Mouse (Mus musculus) hindbrain, embryonic 10.5 days (tissue): ENCODE data around the gene Apeh. TPM values are rescaled to one million over a fixed set of nuclear protein-coding genes. Genes with fewer than 3 reads are reported as not detected.

Experiments
- DNase-seq: peaks from one replicate; pipeline ENCODE4 v3.0.0-alpha.2; 2017; ENCODE audit warnings: low spot score
- H3K27ac ChIP-seq: fragments of 300-500 bp; sonication (generic); 2 replicates; pipeline ENCODE4 v1.5.1; 2016; ENCODE audit warnings: mild to moderate bottlenecking, moderate library complexity
- H3K27me3 ChIP-seq: fragments of 300-500 bp; sonication (generic); 2 replicates; pipeline ENCODE4 v1.6.1; 2016; ENCODE audit warnings: mild to moderate bottlenecking; ENCODE audit not compliant: poor library complexity, insufficient read depth, severe bottlenecking
- H3K36me3 ChIP-seq: fragments of 300-500 bp; sonication (generic); 2 replicates; pipeline ENCODE4 v1.6.1; 2016; ENCODE audit warnings: mild to moderate bottlenecking, moderate library complexity
- H3K4me1 ChIP-seq: fragments of 300-500 bp; sonication (generic); replicated peaks from 2 replicates; pipeline ENCODE4 v1.6.1; 2016; ENCODE audit warnings: mild to moderate bottlenecking
- H3K4me3 ChIP-seq: fragments of 300-500 bp; sonication (generic); 2 replicates; pipeline ENCODE4 v1.5.1; 2016; ENCODE audit warnings: mild to moderate bottlenecking, moderate library complexity
- H3K9me3 ChIP-seq: fragments of 300-500 bp; sonication (generic); 2 replicates; pipeline ENCODE4 v1.6.1; 2016; ENCODE audit warnings: mild to moderate bottlenecking, moderate library complexity
- WGBS: fragments of 180-500 bp; shearing (Covaris S2); methylation state at CpG from one replicate; pipeline ENCODE4 v1.1.7; 2016; 5-methylcytosine and 5-hydroxymethylcytosine counted together
- polyA plus RNA-seq: library from polyadenylated mRNA; unstranded; fragments of >200 nt; fragmentation: Nextera tagmentation; extraction: Ambion mirVana; gene quantifications from 2 replicates; pipeline ENCODE4 v1.2.1, GENCODE M21; 2016

The Apeh gene
- polyA plus RNA-seq, 1 experiment from 2014 or later = 83.8 TPM

- WGBS = 80% methylated on average over 10 of the region's 10 CpGs
Observed at GRCm38 (mm10) chr9:108093586-108093985, 820 bp downstream of the Apeh start.

GRCm38 (mm10) chr9:108090611-108091120 is 3.7 kb downstream of the Apeh start:
- Histone ChIP-seq H3K9me3 (no peaks in the 10 kb centered on the region), H3K4me3 (no peak overlapping the region), H3K27ac (no peak overlapping the region), H3K36me3 (peaks cover 74% of the 10 kb centered on the region), H3K27me3 (no peaks in the 10 kb centered on the region), H3K4me1 (peaks cover 29% of the 10 kb centered on the region)
- no peak for DNase-seq
- WGBS = 97% methylated on average over 7 of the region's 7 CpGs

More at GRCm38 (mm10) chr9:108093586-108093985, 820 bp downstream of the Apeh start:
- H3K9me3 ChIP-seq = no peaks in the 10 kb centered on the region
- no peak for DNase-seq
- H3K27ac ChIP-seq = peak overlapping the region; percentile 93
- no peaks in the 10 kb centered on the region for H3K27me3 ChIP-seq
- H3K4me1 ChIP-seq = peaks cover 38% of the 10 kb centered on the region
- peaks cover 45% of the 10 kb centered on the region for H3K36me3 ChIP-seq
- peak overlapping the region; percentile 94 for H3K4me3 ChIP-seq

- Histone ChIP-seq H3K27me3 (peaks cover 46% of the 10 kb centered on the region), H3K4me1 (peaks cover 24% of the 10 kb centered on the region), H3K27ac (no peak overlapping the region), H3K36me3 (peaks cover 68% of the 10 kb centered on the region), H3K4me3 (no peak overlapping the region), H3K9me3 (no peaks in the 10 kb centered on the region)
- no peak for DNase-seq
- WGBS = 94% methylated on average over 4 of the region's 4 CpGs
Observed at GRCm38 (mm10) chr9:108085261-108085660, 9.1 kb downstream of the Apeh start.

GRCm38 (mm10) chr9:108083561-108083960 is 10.8 kb downstream of the Apeh start:
- peaks cover 51% of the 10 kb centered on the region for H3K36me3 ChIP-seq
- no peak overlapping the region for H3K27ac ChIP-seq
- no peak overlapping the region for H3K4me3 ChIP-seq
- H3K4me1 ChIP-seq = peaks cover 33% of the 10 kb centered on the region
- 86% methylated on average over 6 of the region's 6 CpGs for WGBS
- H3K9me3 ChIP-seq = no peaks in the 10 kb centered on the region
- DNase-seq = no peak
- peaks cover 51% of the 10 kb centered on the region for H3K27me3 ChIP-seq

- Histone ChIP-seq H3K4me3 (peak within 1 kb of the TSS; percentile 14; the same call in 1 of the 2 replicates), H3K9me3 (no peaks in the 10 kb centered on the region), H3K27me3 (peaks cover 51% of the 10 kb centered on the region), H3K36me3 (peaks cover 46% of the 10 kb centered on the region), H3K4me1 (peaks cover 39% of the 10 kb centered on the region), H3K27ac (no peak within 1 kb of the TSS)
- WGBS = 33% methylated on average over 12 of the region's 12 CpGs
- DNase-seq = no peak
Observed at GRCm38 (mm10) chr9:108082988-108083431, 11.4 kb downstream of the Apeh start, which contains the start of gene Rnf123. Rnf123 (minus strand) TSS chr9:108083346.

GRCm38 (mm10) chr9:108082549-108082948 is 11.9 kb downstream of the Apeh start:
- H3K36me3 ChIP-seq = peaks cover 41% of the 10 kb centered on the region
- no peaks in the 10 kb centered on the region for H3K9me3 ChIP-seq
- no peak overlapping the region for H3K27ac ChIP-seq
- peak overlapping the region; percentile 14; the same call in 1 of the 2 replicates for H3K4me3 ChIP-seq
- H3K4me1 ChIP-seq = peaks cover 43% of the 10 kb centered on the region
- peaks cover 51% of the 10 kb centered on the region for H3K27me3 ChIP-seq
- 8% methylated on average over 19 of the region's 19 CpGs for WGBS
- no peak for DNase-seq

- no peak for DNase-seq
- H3K27me3 ChIP-seq = peaks cover 51% of the 10 kb centered on the region
- peaks cover 50% of the 10 kb centered on the region for H3K4me1 ChIP-seq
- 72% methylated on average over 5 of the region's 5 CpGs for WGBS
- peak within 1 kb of the TSS; percentile 92 for H3K27ac ChIP-seq
- H3K9me3 ChIP-seq = no peaks in the 10 kb centered on the region
- H3K36me3 ChIP-seq = peaks cover 17% of the 10 kb centered on the region
- peak within 1 kb of the TSS; percentile 87 for H3K4me3 ChIP-seq
Observed at GRCm38 (mm10) chr9:108080168-108080567, 14.2 kb downstream of the Apeh start, which contains the start of gene Mst1. Mst1 (plus strand) TSS chr9:108080436.

GRCm38 (mm10) chr9:108073141-108073930 is 21.1 kb downstream of the Apeh start:
- peaks cover 19% of the 10 kb centered on the region for H3K4me1 ChIP-seq
- no peak overlapping the region for H3K4me3 ChIP-seq
- H3K27ac ChIP-seq = no peak overlapping the region; the same call in 1 of the 2 replicates
- H3K9me3 ChIP-seq = no peaks in the 10 kb centered on the region
- 67% methylated on average over 7 of the region's 7 CpGs for WGBS
- peaks cover 35% of the 10 kb centered on the region for H3K36me3 ChIP-seq
- H3K27me3 ChIP-seq = no peaks in the 10 kb centered on the region
- no peak for DNase-seq

GRCm38 (mm10) chr9:108072481-108072924 is 21.9 kb downstream of the Apeh start:
- no peaks in the 10 kb centered on the region for H3K27me3 ChIP-seq
- H3K4me1 ChIP-seq = peaks cover 11% of the 10 kb centered on the region
- 76% methylated on average over 9 of the region's 9 CpGs for WGBS
- H3K4me3 ChIP-seq = no peak overlapping the region
- H3K27ac ChIP-seq = no peak overlapping the region; the same call in 1 of the 2 replicates
- H3K9me3 ChIP-seq = no peaks in the 10 kb centered on the region
- peaks cover 35% of the 10 kb centered on the region for H3K36me3 ChIP-seq
- no peak for DNase-seq

GRCm38 (mm10) chr9:108071801-108072200 is 22.6 kb downstream of the Apeh start:
- H3K9me3 ChIP-seq = no peaks in the 10 kb centered on the region
- H3K4me1 ChIP-seq = 0 out of 2 replicates have a peak, but pooled peaks cover 5% of the 10 kb centered on the region
- DNase-seq = no peak
- no peak overlapping the region for H3K27ac ChIP-seq
- no peak overlapping the region for H3K4me3 ChIP-seq
- H3K27me3 ChIP-seq = no peaks in the 10 kb centered on the region
- 94% methylated on average over 4 of the region's 4 CpGs for WGBS
- H3K36me3 ChIP-seq = peaks cover 40% of the 10 kb centered on the region

GRCm38 (mm10) chr9:108069529-108069928 is 24.9 kb downstream of the Apeh start:
- H3K36me3 ChIP-seq = peaks cover 55% of the 10 kb centered on the region
- 0 out of 2 replicates have a peak, but pooled peaks cover 5% of the 10 kb centered on the region for H3K4me1 ChIP-seq
- H3K27me3 ChIP-seq = no peaks in the 10 kb centered on the region
- H3K9me3 ChIP-seq = no peaks in the 10 kb centered on the region
- DNase-seq = no peak
- 95% methylated on average over 7 of the region's 7 CpGs for WGBS
- H3K4me3 ChIP-seq = no peak overlapping the region
- H3K27ac ChIP-seq = no peak overlapping the region

- Histone ChIP-seq H3K27ac (no peak overlapping the region), H3K9me3 (no peaks in the 10 kb centered on the region), H3K36me3 (peaks cover 60% of the 10 kb centered on the region), H3K27me3 (no peaks in the 10 kb centered on the region), H3K4me1 (0 out of 2 replicates have a peak, but pooled peaks cover 5% of the 10 kb centered on the region), H3K4me3 (no peak overlapping the region)
- WGBS = 89% methylated on average over 9 of the region's 9 CpGs
- DNase-seq = no peak
Observed at GRCm38 (mm10) chr9:108069007-108069406, 25.4 kb downstream of the Apeh start.

GRCm38 (mm10) chr9:108067900-108068299 is 26.5 kb downstream of the Apeh start:
- WGBS = 25% methylated on average over 8 of the region's 8 CpGs

More at GRCm38 (mm10) chr9:108067900-108068299, 26.5 kb downstream of the Apeh start:
- H3K27me3 ChIP-seq = no peaks in the 10 kb centered on the region
- no peaks in the 10 kb centered on the region for H3K9me3 ChIP-seq
- no peak overlapping the region for H3K27ac ChIP-seq
- peaks cover 66% of the 10 kb centered on the region for H3K36me3 ChIP-seq
- DNase-seq = peak; percentile 88
- no peaks in the 10 kb centered on the region; the same call in 1 of the 2 replicates for H3K4me1 ChIP-seq
- H3K4me3 ChIP-seq = no peak overlapping the region
